Mouse (Mus musculus) heart, embryonic 10.5 days (tissue): Measurements from ENCODE around the gene Napsa. TPM values are rescaled to one million over a fixed set of nuclear protein-coding genes. Genes with fewer than 3 reads are reported as not detected.
A peak's percentile ranks its signal among the peaks of the same experiment; 100 is the strongest.

Source experiments
- DNase-seq: peaks from one replicate; pipeline ENCODE4 v3.0.0-alpha.2; 2017; ENCODE audit warnings: low spot score
- H3K27ac ChIP-seq: fragments of 300-500 bp; sonication (generic); 2 replicates; pipeline ENCODE4 v1.5.1; 2016; ENCODE audit warnings: mild to moderate bottlenecking
- H3K27me3 ChIP-seq: fragments of 300-500 bp; sonication (generic); 2 replicates; pipeline ENCODE4 v1.6.1; 2016; ENCODE audit warnings: mild to moderate bottlenecking; ENCODE audit not compliant: poor library complexity, insufficient read depth, severe bottlenecking
- H3K36me3 ChIP-seq: fragments of 300-500 bp; sonication (generic); 2 replicates; pipeline ENCODE4 v1.6.1; 2016; ENCODE audit warnings: mild to moderate bottlenecking, moderate library complexity
- H3K4me1 ChIP-seq: fragments of 300-500 bp; sonication (generic); 2 replicates; pipeline ENCODE4 v1.6.1; 2016; ENCODE audit warnings: mild to moderate bottlenecking
- H3K4me3 ChIP-seq: fragments of 300-500 bp; sonication (generic); 2 replicates; pipeline ENCODE4 v1.5.1; 2016; ENCODE audit warnings: mild to moderate bottlenecking, moderate library complexity
- H3K9me3 ChIP-seq: fragments of 300-500 bp; sonication (generic); 2 replicates; pipeline ENCODE4 v1.6.1; 2016; ENCODE audit warnings: mild to moderate bottlenecking, moderate library complexity
- WGBS: fragments of 180-500 bp; shearing (Covaris S2); methylation state at CpG from one replicate; pipeline ENCODE4 v1.1.7; 2016; 5-methylcytosine and 5-hydroxymethylcytosine counted together
- polyA plus RNA-seq: library from polyadenylated mRNA; unstranded; fragments of >200 nt; fragmentation: Nextera tagmentation; extraction: Ambion mirVana; gene quantifications from 2 replicates; pipeline ENCODE4 v1.2.1, GENCODE M21; 2016

The Napsa gene
- polyA plus RNA-seq = 0.64 TPM in 1 of 2 replicates, not detected in the other

GRCm38 (mm10) chr7:44572213-44572701 is at the start of gene Napsa:
Gene Napsa (plus strand): TSS chr7:44572380.
- no peak within 1 kb of the TSS for H3K27ac ChIP-seq
- no peaks in the 10 kb centered on the region for H3K9me3 ChIP-seq
- H3K4me1 ChIP-seq = no peaks in the 10 kb centered on the region
- no peak within 1 kb of the TSS for H3K4me3 ChIP-seq
- H3K36me3 ChIP-seq = no peaks in the 10 kb centered on the region
- DNase-seq = no peak
- WGBS = 42% methylated on average over 7 of the region's 7 CpGs
- peaks cover 5% of the 10 kb centered on the region; the same call in 1 of the 2 replicates for H3K27me3 ChIP-seq

- DNase-seq = no peak
- Histone ChIP-seq H3K27ac (no peak overlapping the region), H3K27me3 (peaks cover 82% of the 10 kb centered on the region), H3K4me3 (no peak overlapping the region), H3K36me3 (no peaks in the 10 kb centered on the region), H3K4me1 (peaks cover 23% of the 10 kb centered on the region), H3K9me3 (no peaks in the 10 kb centered on the region)
- 70% methylated on average over 2 of the region's 2 CpGs for WGBS
Measured at GRCm38 (mm10) chr7:44523056-44523455, 49.1 kb upstream of the Napsa start.

- peak within 1 kb of the TSS; percentile 29; the same call in 1 of the 2 replicates for H3K4me3 ChIP-seq
- 28% methylated on average over 12 of the region's 12 CpGs for WGBS
- DNase-seq = no peak
- H3K9me3 ChIP-seq = no peaks in the 10 kb centered on the region
- no peaks in the 10 kb centered on the region for H3K36me3 ChIP-seq
- H3K27me3 ChIP-seq = peaks cover 91% of the 10 kb centered on the region
- peaks cover 30% of the 10 kb centered on the region for H3K4me1 ChIP-seq
- H3K27ac ChIP-seq = peak within 1 kb of the TSS; percentile 62; the same call in 1 of the 2 replicates
Measured at GRCm38 (mm10) chr7:44524502-44524901, 47.7 kb upstream of the Napsa start, which contains the start of gene Mybpc2. Gene Mybpc2 (minus strand): TSS chr7:44524656.

- DNase-seq = no peak
- H3K4me1 ChIP-seq = peaks cover 30% of the 10 kb centered on the region
- no peaks in the 10 kb centered on the region for H3K36me3 ChIP-seq
- H3K9me3 ChIP-seq = no peaks in the 10 kb centered on the region
- H3K27ac ChIP-seq = peak overlapping the region; percentile 62; the same call in 1 of the 2 replicates
- H3K4me3 ChIP-seq = peak overlapping the region; percentile 29; the same call in 1 of the 2 replicates
- peaks cover 95% of the 10 kb centered on the region for H3K27me3 ChIP-seq
- 14% methylated on average over 22 of the region's 22 CpGs for WGBS
Measured at GRCm38 (mm10) chr7:44525126-44525832, 46.9 kb upstream of the Napsa start.

GRCm38 (mm10) chr7:44526414-44527154 is 45.6 kb upstream of the Napsa start:
- Histone ChIP-seq H3K4me1 (peaks cover 29% of the 10 kb centered on the region), H3K9me3 (no peaks in the 10 kb centered on the region), H3K27ac (no peak overlapping the region), H3K27me3 (peaks cover 92% of the 10 kb centered on the region), H3K36me3 (no peaks in the 10 kb centered on the region), H3K4me3 (no peak overlapping the region)
- DNase-seq = no peak
- 83% methylated on average over 14 of the region's 14 CpGs for WGBS

- Histone ChIP-seq H3K4me1 (peaks cover 23% of the 10 kb centered on the region), H3K9me3 (no peaks in the 10 kb centered on the region), H3K27ac (peak overlapping the region; percentile 79), H3K36me3 (peaks cover 6% of the 10 kb centered on the region), H3K4me3 (peak overlapping the region; percentile 58), H3K27me3 (peaks cover 80% of the 10 kb centered on the region)
- WGBS = 6% methylated on average over 40 of the region's 40 CpGs
- peak; percentile 88 for DNase-seq
Measured at GRCm38 (mm10) chr7:44527483-44528398, 44.4 kb upstream of the Napsa start.

GRCm38 (mm10) chr7:44529518-44529917 is 42.7 kb upstream of the Napsa start:
- 67% methylated on average over 5 of the region's 5 CpGs for WGBS
- no peak for DNase-seq
- H3K4me1 ChIP-seq = peaks cover 23% of the 10 kb centered on the region
- H3K36me3 ChIP-seq = peaks cover 23% of the 10 kb centered on the region
- H3K4me3 ChIP-seq = no peak overlapping the region
- H3K9me3 ChIP-seq = no peaks in the 10 kb centered on the region
- H3K27ac ChIP-seq = no peak overlapping the region
- H3K27me3 ChIP-seq = peaks cover 62% of the 10 kb centered on the region

GRCm38 (mm10) chr7:44530507-44530906 is 41.7 kb upstream of the Napsa start:
- no peak for DNase-seq
- Histone ChIP-seq H3K4me1 (peaks cover 17% of the 10 kb centered on the region), H3K36me3 (peaks cover 33% of the 10 kb centered on the region), H3K4me3 (no peak overlapping the region), H3K27ac (no peak overlapping the region), H3K9me3 (no peaks in the 10 kb centered on the region), H3K27me3 (peaks cover 53% of the 10 kb centered on the region)
- WGBS = 76% methylated on average over 3 of the region's 3 CpGs

GRCm38 (mm10) chr7:44531207-44531606 is 41.0 kb upstream of the Napsa start:
- no peaks in the 10 kb centered on the region for H3K9me3 ChIP-seq
- H3K27ac ChIP-seq = no peak overlapping the region
- WGBS = 60% methylated on average over 5 of the region's 5 CpGs

GRCm38 (mm10) chr7:44531946-44532732 is 40.0 kb upstream of the Napsa start, which contains the start of gene Spib:
Gene Spib (minus strand): TSS chr7:44532071.
- 82% methylated on average over 4 of the region's 4 CpGs for WGBS
- peaks cover 50% of the 10 kb centered on the region for H3K36me3 ChIP-seq
- no peak for DNase-seq

More at GRCm38 (mm10) chr7:44531207-44531606, 41.0 kb upstream of the Napsa start:
- Histone ChIP-seq H3K4me3 (no peak overlapping the region), H3K27me3 (peaks cover 46% of the 10 kb centered on the region), H3K4me1 (peaks cover 17% of the 10 kb centered on the region), H3K36me3 (peaks cover 40% of the 10 kb centered on the region)
- DNase-seq = no peak

GRCm38 (mm10) chr7:44532918-44533745 is 39.0 kb upstream of the Napsa start:
- no peak overlapping the region for H3K4me3 ChIP-seq
- peaks cover 10% of the 10 kb centered on the region for H3K4me1 ChIP-seq
- H3K27me3 ChIP-seq = peaks cover 26% of the 10 kb centered on the region
- H3K27ac ChIP-seq = no peak overlapping the region
- peaks cover 60% of the 10 kb centered on the region for H3K36me3 ChIP-seq
- DNase-seq = no peak
- 88% methylated on average over 29 of the region's 29 CpGs for WGBS
- no peaks in the 10 kb centered on the region for H3K9me3 ChIP-seq

More at GRCm38 (mm10) chr7:44531946-44532732, 40.0 kb upstream of the Napsa start, which contains the start of gene Spib:
- Histone ChIP-seq H3K4me1 (peaks cover 17% of the 10 kb centered on the region), H3K4me3 (no peak within 1 kb of the TSS), H3K9me3 (no peaks in the 10 kb centered on the region), H3K27me3 (peaks cover 36% of the 10 kb centered on the region), H3K27ac (no peak within 1 kb of the TSS)
